Mouse (Mus musculus) MEL (cell line): ENCODE data around the gene Krit1. TPM values are rescaled to one million over a fixed set of nuclear protein-coding genes. Genes with fewer than 3 reads are reported as not detected.

ENCODE experiments used
- DNase-seq: peaks from one replicate; pipeline ENCODE4 v3.0.0; 2011; ENCODE audit warnings: low read depth, low spot score
- H3K27ac ChIP-seq: 2 replicates; pipeline ENCODE4 v1.5.1; 2012; ENCODE audit warnings: low read depth, mild to moderate bottlenecking, control low read depth, low read length, moderate library complexity; ENCODE audit not compliant: control insufficient read depth
- H3K27me3 ChIP-seq, 2 experiments: fragments of 150-350 bp in 1 of 2; sonication (generic) in 1 of 2; 2 replicates each; pipeline ENCODE4 v1.6.1; 2012; ENCODE audit warnings: low read length in 2 of 2, mild to moderate bottlenecking in 2 of 2, improper control_type of control experiment in 1 of 2, moderate library complexity in 1 of 2; ENCODE audit not compliant: insufficient read depth in 2 of 2, control insufficient read depth in 1 of 2
- H3K36me3 ChIP-seq, 2 experiments: 2 replicates each; pipeline ENCODE4 v1.6.1; 2012 to 2014; ENCODE audit warnings: low read length in 2 of 2, improper control_type of control experiment in 1 of 2, inconsistent platforms in 1 of 2, mild to moderate bottlenecking in 1 of 2; ENCODE audit not compliant: insufficient read depth in 2 of 2, control insufficient read depth in 1 of 2
- H3K4me1 ChIP-seq, 2 experiments: fragments of 150-350 bp in 1 of 2; sonication (generic) in 1 of 2; 2 replicates each; pipeline ENCODE4 v1.6.1; 2012; ENCODE audit warnings: low read length in 2 of 2, improper control_type of control experiment in 1 of 2, mild to moderate bottlenecking in 1 of 2; ENCODE audit not compliant: insufficient read depth in 2 of 2, control insufficient read depth in 1 of 2
- H3K4me3 ChIP-seq, 2 experiments: fragments of 150-350 bp in 1 of 2; sonication (generic) in 1 of 2; 2 replicates each; pipeline ENCODE4 v1.5.1; 2012; ENCODE audit warnings: low read depth in 2 of 2, low read length in 2 of 2, mild to moderate bottlenecking in 2 of 2, moderate library complexity in 2 of 2, control low read depth in 1 of 2, improper control_type of control experiment in 1 of 2; ENCODE audit not compliant: control insufficient read depth in 1 of 2, insufficient read depth in 1 of 2
- H3K79me2 ChIP-seq: 2 replicates; pipeline ENCODE4 v1.6.1; 2012; ENCODE audit warnings: mild to moderate bottlenecking, low read length, moderate library complexity; ENCODE audit not compliant: control insufficient read depth, poor library complexity, insufficient read depth
- H3K9ac ChIP-seq: 2 replicates; pipeline ENCODE4 v1.6.1; 2012; ENCODE audit warnings: low read depth, mild to moderate bottlenecking, control low read depth, low read length, moderate library complexity; ENCODE audit not compliant: control insufficient read depth, poor library complexity, severe bottlenecking
- H3K9me3 ChIP-seq: fragments of 150-350 bp; sonication (generic); replicated peaks from 2 replicates; pipeline ENCODE4 v1.6.1; 2012; ENCODE audit warnings: mild to moderate bottlenecking, low read length, improper control_type of control experiment, moderate library complexity; ENCODE audit not compliant: insufficient read depth
- BHLHE40 ChIP-seq: IDR thresholded peaks from 2 replicates; pipeline ENCODE4 v1.6.1; 2012; ENCODE audit warnings: low read depth, mild to moderate bottlenecking, inconsistent platforms, low read length, improper control_type of control experiment, borderline replicate concordance
- CTCF ChIP-seq, 3 experiments: IDR thresholded peaks in 2 of 3; conservative IDR thresholded peaks in 1 of 3; 2 replicates each; pipeline ENCODE4 v1.5.1; 2011 to 2012; ENCODE audit warnings: low read length in 3 of 3, low read depth in 2 of 3, mild to moderate bottlenecking in 2 of 3, improper control_type of control experiment in 1 of 3, inconsistent platforms in 1 of 3, mixed read lengths in 1 of 3, moderate library complexity in 1 of 3; ENCODE audit not compliant: control insufficient read depth in 1 of 3, insufficient read depth in 1 of 3, poor library complexity in 1 of 3, severe bottlenecking in 1 of 3
- E2F4 ChIP-seq: IDR thresholded peaks from 2 replicates; pipeline ENCODE4 v1.6.1; 2011; ENCODE audit warnings: low read depth, low read length, improper control_type of control experiment, borderline replicate concordance
- MAX ChIP-seq: IDR thresholded peaks from 2 replicates; pipeline ENCODE4 v1.6.1; 2011; ENCODE audit warnings: low read length, improper control_type of control experiment
- MAZ ChIP-seq: IDR thresholded peaks from 2 replicates; pipeline ENCODE4 v1.6.1; 2012; ENCODE audit warnings: low read depth, mild to moderate bottlenecking, inconsistent platforms, low read length, improper control_type of control experiment
- MYB ChIP-seq: IDR thresholded peaks from 2 replicates; pipeline ENCODE4 v1.6.1; 2011; ENCODE audit warnings: mild to moderate bottlenecking, low read depth, low read length, improper control_type of control experiment
- MYC ChIP-seq: IDR thresholded peaks from 2 replicates; pipeline ENCODE4 v1.6.1; 2011; ENCODE audit warnings: low read depth, mild to moderate bottlenecking, low read length, improper control_type of control experiment, moderate library complexity
- NRF1 ChIP-seq: IDR thresholded peaks from 2 replicates; pipeline ENCODE4 v1.6.1; 2014; ENCODE audit warnings: low read depth, mild to moderate bottlenecking, inconsistent platforms, low read length, improper control_type of control experiment, moderate library complexity; ENCODE audit not compliant: poor library complexity, insufficient read depth, severe bottlenecking
- RAD21 ChIP-seq: IDR thresholded peaks from 2 replicates; pipeline ENCODE4 v1.6.1; 2011; ENCODE audit warnings: mild to moderate bottlenecking, low read depth, low read length, improper control_type of control experiment
- SIN3A ChIP-seq: IDR thresholded peaks from 2 replicates; pipeline ENCODE4 v1.6.1; 2012; ENCODE audit warnings: low read length, improper control_type of control experiment, inconsistent platforms
- SMC3 ChIP-seq: IDR thresholded peaks from 2 replicates; pipeline ENCODE4 v1.6.1; 2011; ENCODE audit warnings: low read depth, low read length, improper control_type of control experiment
- TBP ChIP-seq: IDR thresholded peaks from 2 replicates; pipeline ENCODE4 v1.8.0; 2011; ENCODE audit warnings: low read depth, low read length, improper control_type of control experiment
- UBTF ChIP-seq: IDR thresholded peaks from 2 replicates; pipeline ENCODE4 v1.6.1; 2012; ENCODE audit warnings: low read depth, mild to moderate bottlenecking, inconsistent platforms, low read length, improper control_type of control experiment, moderate library complexity, borderline replicate concordance; ENCODE audit not compliant: insufficient read depth
- ZC3H11A ChIP-seq: IDR thresholded peaks from 2 replicates; pipeline ENCODE4 v1.6.1; 2012; ENCODE audit warnings: low read depth, mild to moderate bottlenecking, inconsistent platforms, low read length, improper control_type of control experiment
- ZNF384 ChIP-seq: IDR thresholded peaks from 2 replicates; pipeline ENCODE4 v1.6.1; 2012; ENCODE audit warnings: low read depth, mild to moderate bottlenecking, inconsistent platforms, low read length, improper control_type of control experiment
- polyA plus RNA-seq, 2 experiments: library from polyadenylated mRNA; stranded (reverse) in 1 of 2; unstranded in 1 of 2; fragments of >175 nt in 1 of 2; fragments of >200 nt in 1 of 2; gene quantifications; 2 replicates each; pipeline versions ENCODE4 v1.2.1 to v1.2.4; 2012; ENCODE audit warnings: low replicate concordance in 2 of 2, low read depth in 1 of 2; ENCODE audit not compliant: insufficient read length in 2 of 2, insufficient read depth in 1 of 2, missing spikeins in 1 of 2
- total RNA-seq: library from RNA; depleted of rRNA; stranded (reverse); fragments of 300-350 nt; gene quantifications from 2 replicates; pipeline ENCODE4 v1.2.3, GENCODE M21; 2012

Krit1 gene
- total and polyA plus RNA-seq, 3 experiments: 25.6 to 125 (median 28.0) TPM

DNA sequence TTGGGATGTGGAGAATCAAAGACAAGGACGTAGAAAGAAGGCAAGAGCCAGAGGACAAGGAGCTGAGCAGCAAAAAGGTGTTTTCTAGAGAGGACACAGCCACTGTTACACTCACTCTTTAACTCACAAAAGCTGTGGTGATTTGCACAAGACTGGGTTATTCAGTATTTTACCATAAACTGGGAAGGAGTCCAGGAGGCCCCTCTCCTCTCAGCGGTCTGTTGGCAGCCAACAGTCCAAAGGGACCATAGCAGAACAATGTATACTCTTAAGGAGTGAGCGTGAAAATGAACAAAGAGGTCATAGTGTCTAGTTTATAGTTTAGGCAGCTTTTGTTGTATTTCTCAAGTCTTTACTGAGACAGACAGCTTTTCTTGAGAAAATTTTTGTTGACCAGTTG is 31.5 kb upstream of the Krit1 start:
- H3K9me3 ChIP-seq: no peaks in the 10 kb centered on the region
- TF ChIP-seq TBP: no peak
- TF ChIP-seq SMC3: no peak
- TF ChIP-seq SIN3A: no peak
- no peak for TF ChIP-seq MYC
- TF ChIP-seq BHLHE40: no peak
- no peak for TF ChIP-seq UBTF
- no peak for TF ChIP-seq NRF1
- H3K4me3 ChIP-seq: no peak overlapping the region
- H3K36me3 ChIP-seq: peaks cover 0 to 27% of the 10 kb centered on the region in 2 experiments; a peak in 3 of 4 replicates
- no peak for DNase-seq
- H3K27ac ChIP-seq: no peak overlapping the region
- no peaks in the 10 kb centered on the region for H3K27me3 ChIP-seq
- no peaks in the 10 kb centered on the region for H3K4me1 ChIP-seq
- H3K9ac ChIP-seq: no peak overlapping the region
- 0 out of 2 replicates have a peak, but pooled peaks cover 2% of the 10 kb centered on the region for H3K79me2 ChIP-seq

DNA sequence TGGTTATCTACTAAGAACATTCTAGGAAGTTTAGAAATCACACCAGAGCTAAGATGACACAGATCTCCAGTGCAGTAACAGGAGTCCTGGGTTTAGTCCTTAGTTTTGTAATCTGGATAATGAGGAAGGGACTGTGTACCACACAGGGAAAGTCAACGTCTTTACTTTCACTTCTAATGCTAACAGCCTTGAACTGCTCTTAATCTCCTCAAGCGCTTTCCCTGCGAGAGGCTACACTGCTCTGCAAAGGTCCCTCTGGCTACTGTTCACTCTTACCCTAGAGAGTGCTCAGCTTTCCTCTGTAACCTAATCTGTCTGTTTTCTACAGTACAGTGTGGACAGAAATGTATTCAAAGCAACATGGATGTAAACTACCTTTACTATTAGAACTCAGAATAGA is 31.0 kb upstream of the Krit1 start:
- no peak for DNase-seq
- Histone ChIP-seq H3K9me3 (no peaks in the 10 kb centered on the region), H3K27ac (no peak overlapping the region), H3K36me3 (peaks cover 0 to 26% of the 10 kb centered on the region in 2 experiments; a peak in 3 of 4 replicates), H3K79me2 (0 out of 2 replicates have a peak, but pooled peaks cover 2% of the 10 kb centered on the region), H3K4me1 (no peaks in the 10 kb centered on the region), H3K27me3 (no peaks in the 10 kb centered on the region), H3K9ac (no peak overlapping the region), H3K4me3 (no peak overlapping the region)
- TF ChIP-seq NRF1 (no peak), MAX (no peak), MAZ (no peak), MYB (no peak), ZNF384 (no peak), ZC3H11A (no peak), E2F4 (no peak)

DNA sequence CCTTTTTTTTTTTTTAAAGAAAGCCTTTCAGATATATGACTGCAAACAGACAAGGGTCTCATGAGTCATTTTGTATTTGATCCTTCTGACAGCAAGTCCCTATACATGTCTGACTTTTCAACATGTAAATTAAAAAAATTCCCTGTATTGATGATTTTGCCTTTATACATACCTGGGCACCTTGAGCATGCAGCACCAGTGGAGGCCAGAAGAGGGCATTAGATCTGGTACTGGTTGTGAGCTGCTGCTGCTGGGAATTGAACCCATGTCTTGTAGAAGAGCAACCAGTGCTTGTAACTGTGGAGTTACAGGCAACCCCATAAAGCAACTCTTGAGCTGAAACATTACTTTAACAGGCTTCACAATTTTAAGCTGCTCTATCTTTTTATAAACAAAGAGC is 20.3 kb upstream of the Krit1 start:
- Histone ChIP-seq H3K4me3 (no peak overlapping the region), H3K9me3 (no peaks in the 10 kb centered on the region), H3K36me3 (peaks cover 5 to 10% of the 10 kb centered on the region in 2 experiments), H3K27me3 (no peaks in the 10 kb centered on the region), H3K27ac (no peak overlapping the region), H3K4me1 (peaks cover 3 to 4% of the 10 kb centered on the region in 2 experiments; a peak in 3 of 4 replicates), H3K9ac (no peak overlapping the region), H3K79me2 (peaks cover 30% of the 10 kb centered on the region)
- TF ChIP-seq RAD21 (no peak), SMC3 (peak; percentile 35), TBP (no peak), MAZ (no peak), CTCF (IDR thresholded peaks at IDR 0.05 in 2 of 3, conservative IDR thresholded peaks at IDR 0.05 in 1 of 3; ENCODE audit: control insufficient read depth in 1 of 3, insufficient read depth in 1 of 3, low read depth in 2 of 3, low read length in 3 of 3, poor library complexity in 1 of 3, severe bottlenecking in 1 of 3) (peak; percentile 38 to 53 (median 45)), ZC3H11A (0 out of 2 replicates have a peak, but pooled peaks have one; percentile 4)
- DNase-seq: peak; percentile 41
